Mouse (Mus musculus): ENCODE data around the gene Olfr525. TPM values are rescaled to one million over a fixed set of nuclear protein-coding genes. Genes with fewer than 3 reads are reported as not detected.

The Olfr525 gene
- polyA plus RNA-seq (2016; fragmentation: Nextera tagmentation; extraction: Ambion mirVana), result not detected in 2 replicates

DNA sequence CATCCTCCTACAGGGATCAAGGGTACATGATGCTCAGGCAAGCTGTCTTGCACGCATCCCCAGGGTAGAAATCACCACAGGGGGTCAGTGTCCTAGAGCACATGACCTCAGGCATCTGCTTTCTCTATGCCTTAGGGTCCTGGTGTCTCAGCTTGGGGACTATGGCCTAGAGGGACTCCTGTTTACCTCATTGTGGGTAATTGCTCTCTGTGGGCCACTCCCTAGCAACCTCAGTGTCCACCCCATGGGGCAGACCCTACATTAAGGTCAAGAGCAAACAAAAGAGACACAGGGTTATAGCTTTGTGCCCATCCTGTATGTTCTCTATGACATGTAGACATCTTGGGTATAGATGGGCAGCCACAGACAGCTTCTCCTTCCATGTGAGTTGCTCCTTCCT is at the start of gene Olfr525:
TSS of gene Olfr525 (plus strand) at position 301 of the 400 bp plus-strand sequence.
- H3K4me1 ChIP-seq (replicated peaks), result no peaks in the 10 kb centered on the region
- H3K27ac ChIP-seq, result no peak within 1 kb of the TSS
- no peak within 1 kb of the TSS for H3K4me3 ChIP-seq
- no peaks in the 10 kb centered on the region for H3K27me3 ChIP-seq (ENCODE audit: insufficient read depth, poor library complexity, severe bottlenecking)
- no peaks in the 10 kb centered on the region for H3K36me3 ChIP-seq
- no peaks in the 10 kb centered on the region for H3K9me3 ChIP-seq
- DNase-seq (ENCODE audit: low spot score), result no peak
- 69% methylated on average over 1 of the region's 1 CpGs for WGBS

DNA sequence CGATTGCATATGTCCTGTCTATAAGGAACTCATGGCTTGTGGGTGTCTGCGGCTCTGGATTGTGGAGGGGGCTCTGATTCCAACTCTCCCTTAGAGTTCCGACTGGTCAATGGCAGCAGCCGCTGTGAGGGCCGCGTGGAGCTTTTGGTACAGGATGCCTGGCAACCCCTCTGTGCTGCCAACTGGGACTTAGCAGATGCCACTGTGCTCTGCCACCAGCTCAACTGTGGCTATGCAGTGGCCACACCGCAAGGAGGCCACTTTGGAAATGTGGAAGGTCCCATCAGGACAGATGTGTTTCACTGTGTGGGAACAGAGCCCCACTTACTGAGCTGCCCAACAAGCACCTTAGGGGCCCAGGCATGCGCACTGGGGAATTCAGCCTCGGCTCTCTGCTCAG is 24.9 kb upstream of the Olfr525 start:
- Histone ChIP-seq H3K36me3 (no peaks in the 10 kb centered on the region), H3K4me1 (replicated peaks) (no peaks in the 10 kb centered on the region), H3K27ac (no peak overlapping the region), H3K9me3 (no peaks in the 10 kb centered on the region), H3K4me3 (no peak overlapping the region), H3K27me3 (ENCODE audit: insufficient read depth, poor library complexity, severe bottlenecking) (no peaks in the 10 kb centered on the region)
- DNase-seq (ENCODE audit: low spot score), result no peak
- 91% methylated on average over 9 of the region's 9 CpGs for WGBS

DNA sequence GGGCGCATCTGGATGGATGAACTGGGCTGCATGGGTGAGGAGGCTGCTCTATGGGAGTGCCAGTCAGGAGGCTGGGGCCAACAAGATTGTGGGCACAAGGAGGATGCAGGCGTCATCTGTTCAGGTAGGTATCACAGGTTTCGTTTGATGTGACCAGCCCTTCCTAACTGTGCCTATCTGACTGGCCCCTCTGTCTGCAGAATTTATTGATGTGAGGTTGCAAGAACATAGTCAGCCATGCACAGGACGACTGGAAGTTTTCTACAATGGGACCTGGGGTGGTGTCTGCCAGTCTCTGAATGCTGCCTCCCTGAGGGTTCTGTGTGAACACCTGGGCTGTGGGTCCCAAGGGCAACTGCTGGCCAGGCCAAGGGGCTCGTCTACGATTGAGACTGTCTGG is 23.8 kb upstream of the Olfr525 start:
- no peaks in the 10 kb centered on the region for H3K27me3 ChIP-seq (ENCODE audit: insufficient read depth, poor library complexity, severe bottlenecking)
- no peaks in the 10 kb centered on the region for H3K4me1 ChIP-seq (replicated peaks)
- H3K27ac ChIP-seq, result no peak overlapping the region
- 81% methylated on average over 6 of the region's 6 CpGs for WGBS
- no peak for DNase-seq (ENCODE audit: low spot score)
- no peak overlapping the region for H3K4me3 ChIP-seq
- no peaks in the 10 kb centered on the region for H3K36me3 ChIP-seq
- no peaks in the 10 kb centered on the region for H3K9me3 ChIP-seq

DNA sequence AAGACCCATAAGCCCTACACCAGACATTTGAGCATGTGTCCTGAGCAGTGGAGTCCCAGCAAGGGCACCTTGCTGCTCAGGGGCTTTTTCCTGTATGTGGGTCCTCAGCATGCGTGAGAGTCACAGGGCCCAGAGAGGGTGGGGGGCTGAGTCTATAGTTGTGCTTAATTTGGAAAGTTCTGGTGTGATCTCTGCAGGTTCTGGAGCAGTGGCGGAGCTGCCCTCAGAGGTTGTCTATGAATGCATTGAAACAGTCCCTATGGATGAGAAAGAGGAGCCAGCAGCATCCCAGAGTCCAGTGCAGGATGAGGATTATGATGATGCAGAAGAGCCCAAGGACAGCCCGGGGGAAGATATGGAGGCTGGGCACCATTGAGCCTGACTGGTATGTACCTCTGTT is 21.2 kb upstream of the Olfr525 start:
- Histone ChIP-seq H3K4me1 (replicated peaks) (no peaks in the 10 kb centered on the region), H3K9me3 (no peaks in the 10 kb centered on the region), H3K4me3 (no peak overlapping the region), H3K36me3 (no peaks in the 10 kb centered on the region), H3K27ac (no peak overlapping the region), H3K27me3 (ENCODE audit: insufficient read depth, poor library complexity, severe bottlenecking) (no peaks in the 10 kb centered on the region)
- DNase-seq (ENCODE audit: low spot score), result no peak
- WGBS, result 87% methylated on average over 3 of the region's 3 CpGs

DNA sequence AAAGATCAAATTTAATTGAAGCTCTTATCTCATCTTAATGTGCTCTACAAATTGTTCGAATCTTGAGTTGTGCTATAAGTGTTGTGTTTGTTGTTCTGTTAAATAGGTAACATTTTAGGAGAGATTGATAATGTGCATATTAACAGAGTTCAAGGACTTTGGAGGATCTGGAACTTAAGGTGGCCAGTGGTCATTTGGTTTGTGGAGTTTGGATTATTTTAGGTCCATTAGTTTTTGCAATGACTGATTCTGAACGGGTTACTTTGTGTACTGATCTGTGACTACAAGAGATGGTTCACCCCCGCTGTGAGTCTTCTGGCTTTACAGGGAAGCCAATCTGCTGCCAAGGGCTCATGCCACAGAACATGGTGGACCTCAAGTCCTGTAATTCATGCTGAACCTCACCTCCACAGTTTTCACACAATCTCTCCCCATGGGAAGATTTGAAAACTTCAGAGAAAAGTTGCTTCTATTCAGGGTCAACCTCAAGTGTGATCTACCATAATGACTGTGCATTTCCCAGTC is 735 bp upstream of the Olfr525 start:
- 83% methylated on average over 3 of the region's 3 CpGs for WGBS
- DNase-seq (ENCODE audit: low spot score), result no peak
- Histone ChIP-seq H3K27ac (no peak overlapping the region), H3K9me3 (no peaks in the 10 kb centered on the region), H3K27me3 (ENCODE audit: insufficient read depth, poor library complexity, severe bottlenecking) (no peaks in the 10 kb centered on the region), H3K4me1 (replicated peaks) (no peaks in the 10 kb centered on the region), H3K4me3 (no peak overlapping the region), H3K36me3 (no peaks in the 10 kb centered on the region)

DNA sequence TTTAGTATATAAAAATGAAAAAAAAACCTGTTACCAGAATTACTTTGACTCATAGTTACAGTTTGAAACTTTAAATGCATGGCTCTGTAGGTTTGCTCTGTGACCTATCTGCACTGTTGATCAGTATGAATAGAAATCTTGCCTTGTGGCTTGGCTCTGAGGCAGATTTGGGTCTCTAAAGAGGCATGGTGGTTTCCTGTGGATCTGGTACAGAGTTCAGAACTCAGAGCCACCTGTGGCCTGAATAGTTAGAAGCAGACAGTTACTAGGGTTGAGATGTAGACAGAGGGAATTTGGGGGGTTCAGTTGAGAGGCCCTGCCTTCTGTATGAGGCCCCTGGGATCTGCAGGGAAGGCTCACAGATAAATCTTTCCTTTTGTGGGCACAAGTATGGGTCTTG is 477 bp downstream of the Olfr525 start:
- Histone ChIP-seq H3K4me1 (replicated peaks) (no peaks in the 10 kb centered on the region), H3K9me3 (no peaks in the 10 kb centered on the region), H3K27me3 (ENCODE audit: insufficient read depth, poor library complexity, severe bottlenecking) (no peaks in the 10 kb centered on the region), H3K36me3 (no peaks in the 10 kb centered on the region), H3K4me3 (no peak overlapping the region), H3K27ac (no peak overlapping the region)
- DNase-seq (ENCODE audit: low spot score), result no peak

- no peaks in the 10 kb centered on the region for H3K4me1 ChIP-seq (replicated peaks)
- no peak overlapping the region for H3K27ac ChIP-seq
- DNase-seq (ENCODE audit: low spot score), result no peak
- H3K27me3 ChIP-seq (ENCODE audit: insufficient read depth, poor library complexity, severe bottlenecking), result no peaks in the 10 kb centered on the region
- 0 out of 2 replicates have a peak, but pooled peaks cover 3% of the 10 kb centered on the region for H3K9me3 ChIP-seq
- 63% methylated on average over 1 of the region's 1 CpGs for WGBS
- H3K36me3 ChIP-seq, result no peaks in the 10 kb centered on the region
- H3K4me3 ChIP-seq, result no peak overlapping the region
Measured at GRCm38 (mm10) chr7:140329766-140330304, 9.2 kb downstream of the Olfr525 start.

- H3K27me3 ChIP-seq (ENCODE audit: insufficient read depth, poor library complexity, severe bottlenecking), result no peaks in the 10 kb centered on the region
- no peak for DNase-seq (ENCODE audit: low spot score)
- no peak within 1 kb of the TSS for H3K27ac ChIP-seq
- H3K4me1 ChIP-seq (replicated peaks), result no peaks in the 10 kb centered on the region
- H3K9me3 ChIP-seq, result no peaks in the 10 kb centered on the region
- no peaks in the 10 kb centered on the region for H3K36me3 ChIP-seq
- WGBS, result 68% methylated on average over 2 of the region's 2 CpGs
- no peak within 1 kb of the TSS for H3K4me3 ChIP-seq
Measured at GRCm38 (mm10) chr7:140333717-140334116, 13.1 kb downstream of the Olfr525 start, which contains the start of gene Olfr527. Gene Olfr527 (plus strand): TSS chr7:140334017.

DNA sequence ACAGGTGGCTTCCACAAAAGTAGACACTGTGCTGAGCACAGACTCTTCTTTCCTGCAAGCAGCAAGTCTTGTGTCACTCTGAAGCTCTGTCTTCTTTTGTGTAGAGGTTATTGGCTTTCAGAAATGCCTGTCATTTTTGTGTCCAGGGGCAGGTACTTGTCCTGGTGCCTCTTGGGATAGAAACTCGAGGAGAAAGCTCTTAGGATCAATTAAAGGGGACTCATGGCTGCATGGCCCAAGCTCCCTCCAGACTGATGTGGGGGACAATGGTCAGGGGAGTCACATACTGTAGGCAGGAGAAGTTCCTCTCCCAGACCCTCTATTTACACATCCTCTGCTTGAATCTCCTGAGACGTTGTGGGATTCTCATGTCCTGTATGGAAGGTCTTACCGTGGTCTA is 40.9 kb downstream of the Olfr525 start, which contains the start of gene Olfr60:
TSS of gene Olfr60 (minus strand) at position 101 of the 400 bp plus-strand sequence.
- Histone ChIP-seq H3K27me3 (ENCODE audit: insufficient read depth, poor library complexity, severe bottlenecking) (no peaks in the 10 kb centered on the region), H3K4me3 (no peak within 1 kb of the TSS), H3K27ac (no peak within 1 kb of the TSS), H3K4me1 (replicated peaks) (no peaks in the 10 kb centered on the region), H3K9me3 (no peaks in the 10 kb centered on the region), H3K36me3 (no peaks in the 10 kb centered on the region)
- DNase-seq (ENCODE audit: low spot score), result no peak
- WGBS, result 74% methylated on average over 3 of the region's 3 CpGs

- WGBS, result 80% methylated on average over 4 of the region's 4 CpGs
- Histone ChIP-seq H3K4me3 (no peak overlapping the region), H3K36me3 (no peaks in the 10 kb centered on the region), H3K9me3 (no peaks in the 10 kb centered on the region), H3K27me3 (ENCODE audit: insufficient read depth, poor library complexity, severe bottlenecking) (no peaks in the 10 kb centered on the region), H3K4me1 (replicated peaks) (no peaks in the 10 kb centered on the region), H3K27ac (no peak overlapping the region)
- DNase-seq (ENCODE audit: low spot score), result no peak
Measured at GRCm38 (mm10) chr7:140374300-140374699, 53.6 kb downstream of the Olfr525 start.

GRCm38 (mm10) chr7:140376231-140376630 is 55.6 kb downstream of the Olfr525 start, which contains the start of gene Olfr530:
Gene Olfr530 (minus strand): TSS chr7:140376331.
- 61% methylated on average over 1 of the region's 1 CpGs for WGBS
- Histone ChIP-seq H3K27ac (no peak within 1 kb of the TSS), H3K4me3 (no peak within 1 kb of the TSS), H3K4me1 (replicated peaks) (no peaks in the 10 kb centered on the region), H3K27me3 (ENCODE audit: insufficient read depth, poor library complexity, severe bottlenecking) (no peaks in the 10 kb centered on the region), H3K9me3 (no peaks in the 10 kb centered on the region), H3K36me3 (no peaks in the 10 kb centered on the region)
- no peak for DNase-seq (ENCODE audit: low spot score)

DNA sequence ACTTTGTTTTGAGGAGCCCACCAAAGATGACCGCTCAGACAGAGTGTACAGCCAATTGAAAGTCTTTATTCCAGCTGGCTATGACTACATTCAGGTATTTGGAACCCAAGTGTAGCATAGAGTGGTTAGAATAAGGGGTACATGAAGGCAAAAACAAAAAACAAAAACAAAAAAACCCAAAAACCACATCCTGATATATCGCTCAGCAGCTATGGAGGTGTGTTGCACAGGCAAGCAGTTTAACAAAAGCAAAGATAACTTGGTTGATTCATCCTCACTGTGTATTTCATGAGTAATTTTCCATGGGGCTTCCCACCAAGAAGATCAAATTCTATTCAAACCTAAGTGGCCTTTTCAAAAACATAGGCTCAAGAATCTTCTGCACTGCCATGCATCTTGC is 56.3 kb downstream of the Olfr525 start:
- no peak overlapping the region for H3K4me3 ChIP-seq
- H3K4me1 ChIP-seq (replicated peaks), result no peaks in the 10 kb centered on the region
- no peaks in the 10 kb centered on the region for H3K9me3 ChIP-seq
- WGBS, result 88% methylated on average over 2 of the region's 2 CpGs
- H3K27me3 ChIP-seq (ENCODE audit: insufficient read depth, poor library complexity, severe bottlenecking), result no peaks in the 10 kb centered on the region
- no peak overlapping the region for H3K27ac ChIP-seq
- no peak for DNase-seq (ENCODE audit: low spot score)
- no peaks in the 10 kb centered on the region for H3K36me3 ChIP-seq
